Mouse (Mus musculus): ENCODE data around the gene Elfn1. TPM values are rescaled to one million over a fixed set of nuclear protein-coding genes. Genes with fewer than 3 reads are reported as not detected.
A peak's percentile ranks its signal among the peaks of the same experiment; 100 is the strongest.

The Elfn1 gene
- polyA plus RNA-seq (2015; fragmentation: Nextera tagmentation; extraction: Ambion mirVana): 0.24 and 0.37 TPM in 2 replicates

GRCm38 (mm10) chr5:139907714-139908242 is at the start of gene Elfn1:
Gene Elfn1 (plus strand): TSS chr5:139907943.
- Histone ChIP-seq H3K4me3 (ENCODE audit: low read length) (peak within 1 kb of the TSS; percentile 65), H3K36me3 (ENCODE audit: insufficient read depth, low read length) (no peaks in the 10 kb centered on the region), H3K27ac (ENCODE audit: low read length) (no peak within 1 kb of the TSS), H3K9me3 (ENCODE audit: low read length) (no peaks in the 10 kb centered on the region), H3K4me2 (replicated peaks; ENCODE audit: low read depth, low read length) (peak within 1 kb of the TSS; percentile 100), H3K9ac (replicated peaks; ENCODE audit: low read length) (peak within 1 kb of the TSS; percentile 73), H3K27me3 (ENCODE audit: insufficient read depth, low read length) (peaks cover 74% of the 10 kb centered on the region), H3K4me1 (ENCODE audit: insufficient read depth, low read length) (peaks cover 40% of the 10 kb centered on the region)
- WGBS: 0% methylated on average over 33 of the region's 33 CpGs
- no peak for ATAC-seq (ENCODE audit: low FRiP score, low TSS enrichment)

DNA sequence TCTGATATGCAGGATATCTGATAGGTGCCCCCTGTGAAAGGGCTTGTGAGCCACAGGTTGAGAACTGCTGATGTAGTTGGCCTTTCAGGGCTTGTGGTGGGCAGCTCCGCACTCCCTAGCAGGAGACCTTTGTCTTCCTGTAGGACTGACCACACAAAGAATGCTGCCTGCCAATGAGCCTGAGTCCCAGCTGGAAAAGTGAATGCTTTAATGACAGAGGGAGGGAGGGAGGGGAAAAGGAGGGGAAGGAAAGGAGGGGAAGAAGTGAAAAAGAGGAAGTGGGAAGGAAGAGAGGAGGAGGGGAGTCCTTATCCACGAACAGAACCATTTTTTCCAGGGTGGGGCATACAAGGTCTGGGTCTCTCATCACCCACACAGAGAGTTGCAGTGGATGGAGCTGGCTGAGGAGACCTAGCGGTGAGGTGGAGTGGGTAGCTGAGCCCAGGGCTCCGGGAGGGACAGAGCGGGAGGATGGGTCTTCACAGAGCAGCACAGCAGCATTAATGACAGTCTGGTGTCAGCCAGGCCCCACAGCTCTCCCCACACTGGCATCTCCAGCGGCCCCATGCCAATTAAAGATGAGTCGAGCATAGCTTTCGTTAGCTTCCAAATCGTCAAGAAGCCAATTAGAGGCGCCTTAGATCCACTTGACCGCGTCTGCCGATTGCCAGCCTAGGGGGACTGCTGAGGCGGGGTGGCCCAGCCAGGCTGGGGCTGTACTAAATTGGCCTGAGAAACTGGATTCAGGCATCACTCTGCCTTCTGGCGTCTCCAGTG is 47.2 kb upstream of the Elfn1 start:
- no peaks in the 10 kb centered on the region for H3K9me3 ChIP-seq (ENCODE audit: low read length)
- no peak overlapping the region for H3K4me2 ChIP-seq (replicated peaks; ENCODE audit: low read depth, low read length)
- no peak overlapping the region for H3K4me3 ChIP-seq (ENCODE audit: low read length)
- no peaks in the 10 kb centered on the region for H3K36me3 ChIP-seq (ENCODE audit: insufficient read depth, low read length)
- H3K9ac ChIP-seq (replicated peaks; ENCODE audit: low read length): 0 out of 2 replicates have a peak overlapping the region, but pooled peaks have one; percentile 15
- ATAC-seq (ENCODE audit: low FRiP score, low TSS enrichment): no peak
- no peak overlapping the region for H3K27ac ChIP-seq (ENCODE audit: low read length)
- 30% methylated on average over 15 of the region's 15 CpGs for WGBS
- no peaks in the 10 kb centered on the region for H3K27me3 ChIP-seq (ENCODE audit: insufficient read depth, low read length)
- H3K4me1 ChIP-seq (ENCODE audit: insufficient read depth, low read length): no peaks in the 10 kb centered on the region

- 54% methylated on average over 4 of the region's 4 CpGs for whole genome bisulfite sequencing
Observed at GRCm38 (mm10) chr5:139862759-139863158, 45.0 kb upstream of the Elfn1 start.

DNA sequence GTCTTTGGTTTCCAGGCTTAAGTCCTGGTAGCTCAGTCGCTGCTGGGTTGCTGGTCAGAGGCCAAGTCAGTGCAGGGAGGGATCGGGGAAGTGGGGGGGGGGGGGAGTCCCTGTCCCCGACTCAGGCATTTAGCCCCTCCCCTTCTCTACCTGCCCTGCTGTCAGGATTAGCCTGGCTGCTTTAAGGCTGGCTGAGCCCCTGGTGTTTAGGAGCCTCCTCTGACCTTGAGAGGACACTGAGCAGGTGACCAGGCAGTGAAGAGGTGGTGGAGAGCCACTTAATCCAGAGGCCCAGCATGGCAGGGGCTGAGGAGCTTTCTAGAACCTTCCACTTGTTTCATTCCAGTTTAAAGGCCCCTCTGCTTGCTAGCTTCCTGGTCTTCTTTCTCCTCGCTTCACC is 36.9 kb upstream of the Elfn1 start:
- H3K4me2 ChIP-seq (replicated peaks; ENCODE audit: low read depth, low read length): no peak overlapping the region
- H3K9me3 ChIP-seq (ENCODE audit: low read length): no peaks in the 10 kb centered on the region
- ATAC-seq (ENCODE audit: low FRiP score, low TSS enrichment): no peak
- WGBS: 22% methylated on average over 4 of the region's 4 CpGs
- no peaks in the 10 kb centered on the region for H3K4me1 ChIP-seq (ENCODE audit: insufficient read depth, low read length)
- no peak overlapping the region for H3K4me3 ChIP-seq (ENCODE audit: low read length)
- no peaks in the 10 kb centered on the region for H3K36me3 ChIP-seq (ENCODE audit: insufficient read depth, low read length)
- H3K27ac ChIP-seq (ENCODE audit: low read length): no peak overlapping the region
- no peak overlapping the region for H3K9ac ChIP-seq (replicated peaks; ENCODE audit: low read length)
- H3K27me3 ChIP-seq (ENCODE audit: insufficient read depth, low read length): no peaks in the 10 kb centered on the region

More at GRCm38 (mm10) chr5:139862759-139863158, 45.0 kb upstream of the Elfn1 start:
- H3K27me3 ChIP-seq (ENCODE audit: insufficient read depth, low read length): no peaks in the 10 kb centered on the region
- no peak overlapping the region for H3K27ac ChIP-seq (ENCODE audit: low read length)
- no peaks in the 10 kb centered on the region for H3K4me1 ChIP-seq (ENCODE audit: insufficient read depth, low read length)
- no peak overlapping the region for H3K9ac ChIP-seq (replicated peaks; ENCODE audit: low read length)
- no peaks in the 10 kb centered on the region for H3K9me3 ChIP-seq (ENCODE audit: low read length)
- H3K36me3 ChIP-seq (ENCODE audit: insufficient read depth, low read length): no peaks in the 10 kb centered on the region
- no peak overlapping the region for H3K4me2 ChIP-seq (replicated peaks; ENCODE audit: low read depth, low read length)
- no peak overlapping the region for H3K4me3 ChIP-seq (ENCODE audit: low read length)
- no peak for ATAC-seq (ENCODE audit: low FRiP score, low TSS enrichment)

DNA sequence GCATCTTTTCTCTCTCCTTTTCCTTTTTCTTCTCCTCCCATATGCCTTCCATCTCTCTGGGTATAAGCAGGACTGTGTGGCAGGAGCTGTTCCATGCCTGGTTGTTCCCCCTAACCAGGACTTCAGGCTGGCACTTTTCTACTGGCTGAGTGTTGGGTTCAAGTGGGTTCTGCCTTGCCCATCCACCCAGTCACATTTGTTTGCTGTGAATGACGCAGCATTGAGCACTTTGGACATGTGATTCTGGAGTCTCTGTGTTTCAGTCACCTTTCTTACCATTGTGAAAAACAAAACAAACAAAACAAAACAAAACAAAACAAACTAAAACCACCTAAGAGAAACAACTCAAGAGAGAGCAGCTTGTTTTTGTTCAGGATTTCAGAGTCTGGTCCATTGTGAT is 36.2 kb upstream of the Elfn1 start:
- Histone ChIP-seq H3K27me3 (ENCODE audit: insufficient read depth, low read length) (no peaks in the 10 kb centered on the region), H3K9ac (replicated peaks; ENCODE audit: low read length) (no peak overlapping the region), H3K27ac (ENCODE audit: low read length) (no peak overlapping the region), H3K4me2 (replicated peaks; ENCODE audit: low read depth, low read length) (no peak overlapping the region), H3K4me1 (ENCODE audit: insufficient read depth, low read length) (no peaks in the 10 kb centered on the region), H3K36me3 (ENCODE audit: insufficient read depth, low read length) (no peaks in the 10 kb centered on the region), H3K9me3 (ENCODE audit: low read length) (no peaks in the 10 kb centered on the region), H3K4me3 (ENCODE audit: low read length) (no peak overlapping the region)
- ATAC-seq (ENCODE audit: low FRiP score, low TSS enrichment): no peak
- WGBS: 95% methylated on average over 1 of the region's 1 CpGs

GRCm38 (mm10) chr5:139877563-139877962 is 30.2 kb upstream of the Elfn1 start:
- H3K9me3 ChIP-seq (ENCODE audit: low read length): no peaks in the 10 kb centered on the region

DNA sequence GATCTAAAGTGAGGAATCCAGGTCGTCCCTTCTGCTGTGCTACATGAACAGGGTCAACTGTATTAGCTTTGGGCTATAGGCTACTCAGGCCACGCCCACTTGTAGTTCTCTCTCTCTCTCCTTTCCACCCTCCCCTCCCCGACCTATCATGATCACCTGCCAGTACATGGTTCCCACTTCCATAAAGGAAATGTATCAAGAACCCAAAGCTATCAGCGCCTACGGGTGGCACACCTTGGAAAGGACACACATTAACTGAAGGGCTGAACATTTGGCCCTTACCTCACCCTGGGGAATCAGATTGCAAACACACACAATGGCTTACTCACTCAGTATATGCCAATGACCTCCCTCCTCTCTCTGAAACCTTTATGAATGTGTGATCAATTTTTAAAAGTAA is 28.0 kb upstream of the Elfn1 start:
- 75% methylated on average over 5 of the region's 5 CpGs for WGBS
- H3K27ac ChIP-seq (ENCODE audit: low read length): no peak overlapping the region
- H3K27me3 ChIP-seq (ENCODE audit: insufficient read depth, low read length): no peaks in the 10 kb centered on the region
- H3K9me3 ChIP-seq (ENCODE audit: low read length): no peaks in the 10 kb centered on the region
- no peaks in the 10 kb centered on the region for H3K4me1 ChIP-seq (ENCODE audit: insufficient read depth, low read length)
- ATAC-seq (ENCODE audit: low FRiP score, low TSS enrichment): no peak
- no peak overlapping the region for H3K9ac ChIP-seq (replicated peaks; ENCODE audit: low read length)
- no peaks in the 10 kb centered on the region for H3K36me3 ChIP-seq (ENCODE audit: insufficient read depth, low read length)
- H3K4me2 ChIP-seq (replicated peaks; ENCODE audit: low read depth, low read length): no peak overlapping the region
- no peak overlapping the region for H3K4me3 ChIP-seq (ENCODE audit: low read length)

More at GRCm38 (mm10) chr5:139877563-139877962, 30.2 kb upstream of the Elfn1 start:
- Histone ChIP-seq H3K9ac (replicated peaks; ENCODE audit: low read length) (no peak overlapping the region), H3K36me3 (ENCODE audit: insufficient read depth, low read length) (no peaks in the 10 kb centered on the region), H3K4me2 (replicated peaks; ENCODE audit: low read depth, low read length) (no peak overlapping the region), H3K27ac (ENCODE audit: low read length) (no peak overlapping the region), H3K27me3 (ENCODE audit: insufficient read depth, low read length) (no peaks in the 10 kb centered on the region), H3K4me3 (ENCODE audit: low read length) (no peak overlapping the region), H3K4me1 (ENCODE audit: insufficient read depth, low read length) (no peaks in the 10 kb centered on the region)
- WGBS: 39% methylated on average over 7 of the region's 7 CpGs
- ATAC-seq (ENCODE audit: low FRiP score, low TSS enrichment): no peak

DNA sequence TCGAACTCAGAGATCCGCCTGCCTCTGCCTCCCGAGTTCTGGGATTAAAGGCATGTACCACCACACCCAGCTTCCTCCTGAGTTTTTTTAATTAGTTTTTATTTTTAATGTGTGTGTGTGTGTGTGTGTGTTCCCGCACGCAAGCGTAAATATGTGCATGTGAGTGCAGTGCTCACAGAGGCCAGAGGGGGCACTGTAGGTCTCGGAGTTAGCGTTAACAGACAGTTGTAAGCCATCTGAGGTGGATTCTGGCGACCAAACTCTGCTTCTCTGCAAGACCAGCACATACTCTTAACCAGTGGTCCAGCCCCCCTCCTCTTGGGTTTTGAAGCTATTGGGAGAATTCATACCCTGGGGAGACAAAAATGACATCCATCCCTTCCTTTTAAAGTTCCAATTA is 26.6 kb upstream of the Elfn1 start:
- no peaks in the 10 kb centered on the region for H3K9me3 ChIP-seq (ENCODE audit: low read length)
- no peaks in the 10 kb centered on the region for H3K27me3 ChIP-seq (ENCODE audit: insufficient read depth, low read length)
- H3K36me3 ChIP-seq (ENCODE audit: insufficient read depth, low read length): no peaks in the 10 kb centered on the region
- 91% methylated on average over 9 of the region's 9 CpGs for WGBS
- H3K27ac ChIP-seq (ENCODE audit: low read length): no peak overlapping the region
- H3K4me3 ChIP-seq (ENCODE audit: low read length): no peak overlapping the region
- no peak for ATAC-seq (ENCODE audit: low FRiP score, low TSS enrichment)
- no peaks in the 10 kb centered on the region for H3K4me1 ChIP-seq (ENCODE audit: insufficient read depth, low read length)
- no peak overlapping the region for H3K9ac ChIP-seq (replicated peaks; ENCODE audit: low read length)
- H3K4me2 ChIP-seq (replicated peaks; ENCODE audit: low read depth, low read length): no peak overlapping the region

DNA sequence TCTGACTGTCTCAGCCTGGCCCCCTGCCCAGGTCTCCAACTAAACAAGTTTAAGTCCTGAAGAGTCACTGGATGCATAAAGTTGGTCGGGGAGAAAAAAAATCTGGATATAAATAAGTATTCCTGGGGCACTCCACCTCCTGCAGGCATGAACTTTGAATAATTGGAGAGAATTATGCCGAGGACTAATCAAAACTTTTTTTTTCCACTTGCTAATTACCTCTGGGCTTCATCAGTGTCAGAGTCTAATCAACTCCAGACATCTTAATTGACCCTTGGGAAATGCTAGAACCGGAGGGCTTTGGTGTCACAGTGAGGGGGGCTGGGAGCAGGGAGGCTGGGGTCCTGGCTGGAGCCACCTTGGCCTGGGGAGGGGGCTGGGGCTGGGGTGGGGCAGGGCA is 19.1 kb upstream of the Elfn1 start:
- no peak for ATAC-seq (ENCODE audit: low FRiP score, low TSS enrichment)
- Histone ChIP-seq H3K9me3 (ENCODE audit: low read length) (no peaks in the 10 kb centered on the region), H3K27me3 (ENCODE audit: insufficient read depth, low read length) (peaks cover 7% of the 10 kb centered on the region), H3K4me1 (ENCODE audit: insufficient read depth, low read length) (0 out of 2 replicates have a peak, but pooled peaks cover 8% of the 10 kb centered on the region), H3K9ac (replicated peaks; ENCODE audit: low read length) (no peak overlapping the region), H3K4me2 (replicated peaks; ENCODE audit: low read depth, low read length) (no peak overlapping the region), H3K27ac (ENCODE audit: low read length) (no peak overlapping the region), H3K36me3 (ENCODE audit: insufficient read depth, low read length) (no peaks in the 10 kb centered on the region), H3K4me3 (ENCODE audit: low read length) (no peak overlapping the region)
- 8% methylated on average over 3 of the region's 3 CpGs for WGBS

DNA sequence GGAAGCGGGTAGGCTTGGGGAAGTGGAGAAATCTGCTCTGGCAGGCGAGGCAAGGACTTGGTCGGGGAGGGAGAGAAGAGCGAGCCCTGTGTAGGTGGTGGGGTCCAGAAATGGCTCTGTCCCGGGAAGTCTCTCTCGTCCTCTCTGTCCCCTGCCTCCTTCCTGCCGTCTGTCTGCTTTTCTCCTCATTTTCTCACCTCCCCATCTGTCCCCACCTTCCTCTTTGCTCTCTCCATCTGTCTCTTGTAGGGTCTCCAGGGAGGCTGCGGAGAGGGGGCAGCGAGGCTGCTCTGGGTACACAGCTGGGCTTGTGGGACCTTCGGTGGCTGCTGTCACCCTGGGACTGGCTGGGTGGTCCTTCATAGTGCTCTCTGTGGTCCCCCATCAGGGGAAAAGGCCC is 18.4 kb upstream of the Elfn1 start:
- H3K27me3 ChIP-seq (ENCODE audit: insufficient read depth, low read length): peaks cover 10% of the 10 kb centered on the region
- H3K27ac ChIP-seq (ENCODE audit: low read length): no peak overlapping the region
- no peaks in the 10 kb centered on the region for H3K36me3 ChIP-seq (ENCODE audit: insufficient read depth, low read length)
- no peak overlapping the region for H3K4me3 ChIP-seq (ENCODE audit: low read length)
- no peak overlapping the region for H3K9ac ChIP-seq (replicated peaks; ENCODE audit: low read length)
- no peak overlapping the region for H3K4me2 ChIP-seq (replicated peaks; ENCODE audit: low read depth, low read length)
- 0 out of 2 replicates have a peak, but pooled peaks cover 8% of the 10 kb centered on the region for H3K4me1 ChIP-seq (ENCODE audit: insufficient read depth, low read length)
- no peaks in the 10 kb centered on the region for H3K9me3 ChIP-seq (ENCODE audit: low read length)
- WGBS: 32% methylated on average over 10 of the region's 10 CpGs
- no peak for ATAC-seq (ENCODE audit: low FRiP score, low TSS enrichment)
